Mouse (Mus musculus): ENCODE results near the gene Lrrn1.

GRCm38 (mm10) chr6:107583759-107584383, 54.3 kb downstream of the Lrrn1 start:
- TF ChIP-seq CTCF (conservative IDR thresholded peaks at IDR 0.05; ENCODE audit: low read length) = no peak
- TF ChIP-seq NANOG (IDR thresholded peaks at IDR 0.05; ENCODE audit: borderline replicate concordance, low read length) = no peak
- no peak for TF ChIP-seq POU5F1 (IDR thresholded peaks at IDR 0.05; ENCODE audit: borderline replicate concordance, low read length)

Data from E14TG2a.4 (cell line).